Mouse (Mus musculus) right cerebral cortex, postnatal 25 days (tissue): ENCODE measurements around the gene Mroh8.
"Not testable (repeated sequence)": the region's sequence is repeated elsewhere in the genome, so short reads cannot be mapped to it uniquely, and the experiment has no call there.

Experiments used
- DNase-seq: peaks from one replicate; pipeline ENCODE4 v3.0.0; 2022

Mroh8 gene

GRCm38 (mm10) chr2:157287542-157287941 lies 8.2 kb upstream of the Mroh8 start:
- peak; percentile 56 for DNase-seq

GRCm38 (mm10) chr2:157283321-157283720 lies 4.0 kb upstream of the Mroh8 start:
- DNase-seq: no peak

GRCm38 (mm10) chr2:157278717-157279415 lies 483 bp downstream of the Mroh8 start, which contains the start of gene Rpn2:
TSS of gene Rpn2 (plus strand) at chr2:157279017.
- DNase-seq: peak; percentile 98

GRCm38 (mm10) chr2:157263832-157264231 lies 15.5 kb downstream of the Mroh8 start:
- no peak for DNase-seq

- no peak for DNase-seq
Measured at GRCm38 (mm10) chr2:157263101-157263500, 16.2 kb downstream of the Mroh8 start.

- no peak for DNase-seq
Measured at GRCm38 (mm10) chr2:157262506-157262905, 16.8 kb downstream of the Mroh8 start.

DNA sequence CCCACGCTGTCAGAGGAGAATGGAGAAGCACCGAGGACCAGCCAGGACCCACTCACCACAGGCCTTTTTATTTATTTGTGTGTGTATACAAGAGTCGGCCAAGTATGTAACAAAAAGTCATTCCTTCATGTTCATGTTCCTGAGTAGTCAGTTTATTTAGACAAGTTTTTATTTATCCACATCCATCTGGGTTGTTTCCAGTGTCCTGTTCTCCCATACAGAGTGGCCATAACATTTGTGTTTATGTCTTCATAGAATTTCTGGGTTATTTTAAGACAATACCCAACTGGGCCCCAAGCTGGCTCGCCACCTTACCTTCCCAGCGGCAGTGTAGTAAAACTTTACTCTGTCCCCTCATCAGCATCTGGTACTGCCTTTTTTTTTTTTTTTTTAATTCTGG lies 17.4 kb downstream of the Mroh8 start:
- DNase-seq: no peak

DNA sequence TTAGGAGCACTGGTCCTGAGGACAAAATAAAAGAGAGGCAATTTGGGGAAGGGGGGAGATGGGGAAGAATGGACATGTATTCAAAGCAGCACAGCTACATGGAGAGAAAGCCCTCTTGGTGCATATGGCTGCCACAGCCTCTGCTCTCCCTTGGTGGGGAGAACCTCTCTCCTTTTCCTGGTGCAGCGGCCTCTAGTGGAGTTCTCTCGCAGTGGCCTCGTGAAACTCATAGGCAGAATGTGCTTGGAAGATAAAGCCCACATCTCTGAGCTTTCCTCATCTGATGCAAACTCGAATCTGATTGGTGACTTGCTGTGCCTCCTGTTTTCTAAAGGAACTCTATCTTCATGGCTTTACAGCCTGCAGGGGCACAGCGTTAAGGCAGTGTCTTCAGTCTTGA lies 19.6 kb downstream of the Mroh8 start:
- peak; percentile 55 for DNase-seq

- no peak for DNase-seq
Measured at GRCm38 (mm10) chr2:157248111-157248510, 31.2 kb downstream of the Mroh8 start.

DNA sequence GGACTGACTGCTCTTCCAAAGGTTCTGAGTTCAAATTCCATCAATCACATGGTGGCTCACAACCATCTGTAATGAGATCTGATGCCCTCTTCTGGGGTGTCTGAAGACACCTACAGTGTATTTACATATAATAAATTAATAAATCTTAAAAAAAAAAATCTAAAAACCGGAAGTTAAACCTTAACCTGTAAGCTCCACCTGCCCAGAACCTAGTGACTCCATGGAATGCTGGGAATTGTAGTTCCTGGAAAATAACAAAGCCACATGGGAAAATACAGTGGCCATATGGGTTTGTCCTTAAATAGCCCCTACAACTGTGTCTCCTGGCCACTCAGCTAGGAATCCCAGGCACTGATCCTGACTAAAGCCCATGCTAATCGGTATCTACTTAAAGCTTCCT lies 33.7 kb downstream of the Mroh8 start:
- DNase-seq: no peak

- no peak for DNase-seq
Measured at GRCm38 (mm10) chr2:157245001-157245400, 34.3 kb downstream of the Mroh8 start.

DNA sequence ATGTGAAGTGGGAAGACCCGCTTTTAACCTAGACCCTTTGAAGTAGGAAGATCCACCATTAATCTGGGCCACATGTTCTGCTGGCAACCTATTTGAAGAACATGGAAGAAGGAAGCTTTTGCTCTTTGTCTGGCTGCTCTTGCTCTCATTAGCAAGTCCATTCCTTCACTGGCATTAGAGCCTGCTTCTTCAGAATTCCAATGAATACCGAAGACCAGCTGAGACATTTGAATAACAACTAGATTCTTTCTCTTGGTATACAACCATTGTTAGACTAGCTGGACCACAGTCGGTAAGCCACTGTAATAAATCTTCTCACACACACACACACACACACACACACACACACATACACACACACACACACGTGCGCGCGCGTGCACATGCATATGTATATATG lies 43.4 kb downstream of the Mroh8 start:
- DNase-seq: no peak

DNA sequence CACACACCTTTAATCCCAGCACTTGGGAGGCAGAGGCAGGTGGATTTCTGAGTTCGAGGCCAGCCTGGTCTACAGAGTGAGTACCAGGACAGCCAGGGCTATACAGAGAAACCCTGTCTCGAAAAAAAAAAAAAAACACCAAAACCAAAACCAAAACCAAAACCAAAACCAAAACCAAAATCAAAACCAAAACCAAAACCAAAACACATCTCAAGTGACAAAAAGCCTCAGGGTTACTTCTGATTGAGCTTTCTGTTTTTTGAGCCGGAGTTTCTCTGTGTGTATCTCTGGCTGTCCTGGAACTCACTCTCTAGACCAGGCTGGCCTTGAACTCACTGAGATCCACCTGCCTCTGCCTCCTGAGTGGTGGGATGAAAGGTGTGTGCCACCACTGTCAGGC lies 57.4 kb downstream of the Mroh8 start:
- DNase-seq: not testable (repeated sequence)

- no peak for DNase-seq
Measured at GRCm38 (mm10) chr2:157220108-157220507, 59.2 kb downstream of the Mroh8 start.

GRCm38 (mm10) chr2:157211731-157212130 lies 67.6 kb downstream of the Mroh8 start:
- DNase-seq: no peak

DNA sequence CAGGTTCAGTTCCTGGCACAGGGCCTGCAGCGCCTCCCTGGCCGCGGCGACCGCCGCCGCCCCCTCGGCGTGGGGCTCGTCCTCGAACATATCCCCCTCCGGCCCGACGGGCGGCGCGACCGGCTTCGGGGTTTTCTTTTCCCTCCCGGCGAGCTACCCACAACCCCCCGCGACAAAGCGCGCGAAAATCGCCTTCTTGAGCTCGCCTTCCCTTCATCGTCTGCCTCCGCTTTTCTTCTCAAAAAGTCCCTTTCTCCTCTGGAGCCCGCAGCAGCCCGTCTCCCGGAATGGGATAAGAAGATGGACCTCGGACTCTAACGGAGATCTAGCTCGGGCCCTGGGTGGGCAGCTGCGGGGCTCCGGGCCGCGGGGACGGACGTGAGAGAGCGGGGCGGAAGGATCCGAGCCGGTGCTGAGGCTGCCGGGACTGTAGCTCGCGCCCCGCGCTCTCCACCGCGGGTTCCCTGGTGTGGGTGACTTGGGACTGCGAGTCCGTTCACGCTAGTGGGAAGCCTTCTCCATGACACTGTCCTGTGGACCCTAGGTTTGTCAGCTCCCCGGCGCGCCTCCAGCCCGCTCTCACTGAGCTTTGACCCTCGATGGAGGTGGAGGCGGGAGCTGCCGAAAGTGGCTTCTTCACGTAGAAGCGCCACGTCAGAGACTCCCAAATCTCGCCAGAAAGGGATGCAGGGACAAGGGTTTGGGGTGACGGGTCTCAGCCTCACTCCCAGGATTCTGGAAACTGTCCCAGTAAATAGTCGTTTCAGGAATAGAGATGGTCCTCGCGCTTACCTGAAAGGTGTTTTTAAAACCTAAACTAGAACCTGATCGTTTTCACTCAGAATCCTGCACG lies 74.8 kb downstream of the Mroh8 start, which contains the start of gene Rbl1:
TSS of gene Rbl1 (minus strand) at position 169 of the 853 bp plus-strand sequence.
- DNase-seq: peak; percentile 89

- no peak for DNase-seq
Measured at GRCm38 (mm10) chr2:157203459-157204365, 75.6 kb downstream of the Mroh8 start.

DNA sequence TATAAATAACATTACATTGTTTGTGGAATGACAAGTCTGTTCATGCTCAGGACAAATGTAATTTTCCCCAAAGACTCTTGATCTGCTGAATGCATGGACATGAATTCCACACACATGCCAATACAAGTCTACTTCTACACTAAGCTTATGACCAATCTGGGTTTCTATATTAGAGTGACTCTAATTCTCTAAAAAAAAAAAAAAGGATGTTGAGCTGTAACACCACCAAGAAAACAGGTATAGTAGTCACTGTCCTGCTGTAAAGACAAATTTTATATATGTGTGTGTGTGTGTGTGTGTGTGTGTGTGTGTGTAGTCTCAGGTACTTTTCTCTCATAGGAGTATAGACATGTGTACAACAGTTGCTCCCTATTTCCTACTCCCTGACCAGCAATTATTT lies 76.3 kb downstream of the Mroh8 start:
- no peak for DNase-seq

GRCm38 (mm10) chr2:157202361-157202760 lies 77.0 kb downstream of the Mroh8 start:
- DNase-seq: no peak

DNA sequence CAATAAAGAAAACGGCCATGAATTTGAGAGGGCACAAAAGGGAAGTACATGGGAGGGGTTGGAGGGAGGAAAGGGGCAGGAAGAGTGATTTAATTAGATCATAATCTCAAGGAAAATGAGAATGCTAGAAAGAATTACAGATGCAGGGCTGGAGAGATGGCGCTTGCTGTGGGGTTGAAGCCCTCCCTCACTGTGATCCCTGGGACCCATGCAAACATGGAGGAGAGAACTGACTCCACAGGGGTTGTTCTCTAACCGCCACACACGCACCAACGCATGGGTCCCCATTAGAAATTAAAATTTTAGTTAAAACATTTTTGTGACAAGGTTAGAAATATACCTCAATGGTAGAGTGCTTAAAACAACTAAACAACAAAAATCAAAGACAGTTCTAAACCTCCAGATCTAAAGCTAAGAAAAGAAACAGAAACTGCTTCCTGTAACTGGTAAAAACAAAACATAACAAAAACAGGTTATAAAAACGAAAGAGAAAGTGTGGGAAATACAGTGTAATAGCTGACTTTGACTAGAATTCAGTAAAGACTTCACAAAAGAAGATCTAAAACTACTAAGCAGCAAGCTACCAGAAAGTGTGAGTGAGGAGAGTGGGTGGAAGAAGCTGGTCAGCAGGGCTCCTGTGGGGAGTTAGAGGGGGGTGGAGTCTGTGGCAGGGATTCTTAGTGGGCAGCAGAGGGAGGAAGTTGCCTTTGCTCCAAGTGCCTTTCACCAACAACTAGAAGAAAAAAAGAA lies 78.1 kb downstream of the Mroh8 start:
- DNase-seq: no peak

- not testable (repeated sequence) for DNase-seq
Measured at GRCm38 (mm10) chr2:157198405-157198804, 80.9 kb downstream of the Mroh8 start.

GRCm38 (mm10) chr2:157190651-157191050 lies 88.7 kb downstream of the Mroh8 start:
- DNase-seq: no peak
